Mouse (Mus musculus): ENCODE measurements around the gene 4931428L18Rik.

Gene 4931428L18Rik

DNA sequence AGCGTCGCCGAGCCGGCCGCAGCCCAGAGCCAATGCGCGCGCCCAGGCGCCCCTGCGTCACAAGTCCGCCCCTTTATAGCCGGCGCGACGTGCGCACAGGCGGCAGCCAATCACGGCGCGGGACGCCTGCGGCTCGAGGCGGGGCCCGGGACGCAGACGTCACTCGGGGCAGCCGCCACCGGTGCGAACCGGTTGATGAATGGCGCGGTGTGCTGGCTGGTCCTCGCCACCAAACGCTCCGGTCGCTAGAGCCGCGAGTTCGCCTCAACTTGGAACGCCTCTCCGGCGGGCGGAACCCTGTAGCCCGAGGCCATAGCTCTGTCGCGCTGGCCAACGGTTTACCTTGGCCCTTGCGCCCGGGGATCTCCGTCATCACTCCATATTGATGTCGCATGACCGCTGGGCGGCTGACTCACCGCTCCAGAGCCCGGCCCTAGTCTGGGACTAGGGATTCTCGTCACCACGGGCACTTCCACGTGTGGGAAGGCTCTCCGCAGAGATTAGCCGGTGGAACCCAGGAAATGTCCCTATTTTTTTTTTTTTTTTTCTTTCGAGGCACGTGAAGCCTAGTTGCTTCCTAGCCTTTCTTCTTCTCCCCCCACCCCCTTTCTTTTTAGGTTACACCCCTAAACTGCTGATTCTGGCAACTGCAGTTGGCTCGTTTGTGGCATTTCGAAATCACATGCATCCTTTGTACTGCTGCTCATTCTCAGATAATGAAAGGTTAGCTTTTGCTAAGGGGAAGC is 272.6 kb downstream of the 4931428L18Rik start:
- in situ Hi-C loops (cut with MboI; ENCODE audit: unreplicated experiment in 2 of 2): loop anchor here in 1 of 2 experiments (5.0 to 10.0 kb wide), 2 partner anchors 68 to 165 kb away; no protein-coding TSS in a partner anchor

- in situ Hi-C loops (cut with MboI; ENCODE audit: unreplicated experiment in 2 of 2): no loop called here
Measured at GRCm38 (mm10) chr1:30948950-30949639, 273.4 kb downstream of the 4931428L18Rik start.

- in situ Hi-C loops (cut with MboI; ENCODE audit: unreplicated experiment in 2 of 2): no loop called here
Measured at GRCm38 (mm10) chr1:30948361-30948949, 274.0 kb downstream of the 4931428L18Rik start.
